Mouse (Mus musculus): Measurements from ENCODE around the gene C1qtnf6. TPM values are rescaled to one million over a fixed set of nuclear protein-coding genes. Genes with fewer than 3 reads are reported as not detected.

C1qtnf6 gene
- polyA plus RNA-seq, 1 experiment from 2014 or later: 12.1 TPM

DNA sequence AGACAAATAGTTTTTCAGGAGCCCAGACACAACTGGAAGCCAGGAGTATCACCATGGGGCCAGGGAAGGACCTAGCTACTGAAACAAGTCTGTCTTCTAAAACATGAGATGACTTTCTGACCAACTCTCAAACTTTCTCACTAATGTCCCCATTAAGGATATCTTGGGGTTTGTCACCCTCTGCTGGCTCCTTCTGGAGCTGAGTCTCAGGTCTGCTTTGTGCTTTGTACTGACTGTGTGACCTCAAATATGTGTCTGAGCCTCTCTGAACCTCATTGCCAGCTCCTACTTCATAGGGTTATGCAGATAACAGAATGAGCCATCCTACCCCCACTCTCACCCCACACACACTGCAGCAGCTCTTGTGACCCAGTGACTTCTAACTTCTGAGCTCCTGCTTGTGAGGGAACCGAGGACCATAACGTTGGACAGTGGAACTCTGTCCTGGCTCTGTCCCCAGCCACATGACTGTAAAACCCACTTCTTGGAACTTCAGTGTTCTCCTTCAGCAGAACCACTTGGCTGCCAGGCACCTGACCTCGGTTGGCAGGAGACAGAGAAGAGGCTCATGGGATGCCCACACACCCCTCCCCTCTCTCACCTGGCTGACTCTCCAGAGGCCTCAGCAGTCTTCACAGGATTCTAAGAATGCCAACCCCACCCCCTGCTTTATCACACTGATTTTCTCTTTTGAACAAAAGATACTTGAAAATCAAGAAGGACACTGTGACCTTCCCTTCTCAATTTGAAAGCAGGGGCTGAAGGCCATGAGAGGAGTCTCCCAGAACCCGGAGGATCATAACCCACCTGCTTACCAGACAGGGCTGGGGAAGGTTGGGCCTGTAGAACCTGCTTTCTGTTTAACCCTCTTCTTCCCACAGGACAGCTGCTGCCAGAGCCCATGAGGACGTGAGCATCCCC, 16.5 kb upstream of the C1qtnf6 start:
- DNase-seq (ENCODE audit: low spot score, missing footprints): peak; percentile 23
- H3K4me3 ChIP-seq (ENCODE audit: low read depth, low read length): no peak overlapping the region
- H3K9me3 ChIP-seq (ENCODE audit: control insufficient read depth, low read length): no peaks in the 10 kb centered on the region
- no peaks in the 10 kb centered on the region for H3K27me3 ChIP-seq (ENCODE audit: control insufficient read depth, insufficient read depth, low read length)
- 59% methylated on average over 5 of the region's 5 CpGs for WGBS
- H3K4me1 ChIP-seq (ENCODE audit: control insufficient read depth, insufficient read depth, low read length): peaks cover 8% of the 10 kb centered on the region
- ATAC-seq (ENCODE audit: low FRiP score): no peak
- no peaks in the 10 kb centered on the region for H3K36me3 ChIP-seq (ENCODE audit: control insufficient read depth, insufficient read depth, low read length)
- no peak overlapping the region for H3K27ac ChIP-seq (ENCODE audit: low read depth, low read length)
- H3K4me2 ChIP-seq: no peak overlapping the region
- no peak overlapping the region; the same call in 1 of the 2 replicates for H3K9ac ChIP-seq (ENCODE audit: low read length)

DNA sequence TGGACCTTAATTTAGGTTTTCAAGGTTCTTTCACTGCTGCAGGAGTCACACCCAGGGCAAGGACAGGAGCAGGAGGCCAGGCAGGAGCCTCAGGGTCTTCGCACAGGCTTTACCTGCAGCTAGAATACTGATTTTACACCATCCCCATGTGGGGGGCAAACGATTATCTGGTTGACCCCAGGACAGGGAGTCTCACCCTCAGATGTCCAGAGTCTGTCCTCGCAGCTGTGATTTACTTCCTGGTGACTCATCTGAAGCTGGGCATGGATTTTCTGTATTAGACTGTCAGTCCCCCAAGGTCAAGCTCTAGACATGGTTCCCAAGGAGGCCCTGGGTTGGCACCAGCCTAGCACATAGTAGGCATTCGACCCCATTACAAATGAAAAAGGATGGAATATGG, 14.8 kb upstream of the C1qtnf6 start:
- ATAC-seq (ENCODE audit: low FRiP score) (no peak), DNase-seq (ENCODE audit: low spot score, missing footprints) (peak; percentile 68)
- Histone ChIP-seq H3K4me1 (ENCODE audit: control insufficient read depth, insufficient read depth, low read length) (peaks cover 8% of the 10 kb centered on the region), H3K9ac (ENCODE audit: low read length) (no peak overlapping the region), H3K9me3 (ENCODE audit: control insufficient read depth, low read length) (no peaks in the 10 kb centered on the region), H3K27me3 (ENCODE audit: control insufficient read depth, insufficient read depth, low read length) (no peaks in the 10 kb centered on the region), H3K4me2 (no peak overlapping the region), H3K36me3 (ENCODE audit: control insufficient read depth, insufficient read depth, low read length) (no peaks in the 10 kb centered on the region), H3K4me3 (ENCODE audit: low read depth, low read length) (no peak overlapping the region), H3K27ac (ENCODE audit: low read depth, low read length) (no peak overlapping the region)
- WGBS: 83% methylated on average over 4 of the region's 4 CpGs

DNA sequence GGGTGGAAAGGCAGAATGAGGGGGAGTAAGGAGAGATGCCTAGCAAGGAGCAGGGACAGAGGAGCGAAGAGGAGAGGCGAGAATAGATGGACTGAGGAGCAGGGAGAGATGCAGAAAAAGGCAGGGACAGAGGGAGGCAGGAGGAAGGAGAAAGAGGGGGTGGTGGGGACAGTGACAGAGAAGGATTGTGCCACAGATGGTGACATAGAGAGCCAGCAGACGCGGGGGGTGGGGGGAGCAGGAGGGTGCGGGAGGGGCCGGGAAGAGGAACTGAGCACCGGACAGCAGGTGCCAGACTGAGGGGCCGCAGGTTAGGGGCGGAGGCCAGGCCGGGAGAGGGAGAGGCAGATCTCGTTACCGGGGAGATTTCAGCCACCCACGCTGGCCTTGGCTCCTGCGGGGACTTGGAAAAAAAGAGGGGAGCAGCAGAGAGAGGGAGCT, 13.4 kb upstream of the C1qtnf6 start, which contains the start of gene Sstr3:
Sstr3 (minus strand) TSS at position 125 of the 441 bp plus-strand sequence.
- H3K4me3 ChIP-seq (ENCODE audit: low read depth, low read length): no peak within 1 kb of the TSS
- peak; percentile 70 for DNase-seq (ENCODE audit: low spot score, missing footprints)
- no peak within 1 kb of the TSS for H3K4me2 ChIP-seq
- H3K9ac ChIP-seq (ENCODE audit: low read length): no peak within 1 kb of the TSS
- no peaks in the 10 kb centered on the region for H3K36me3 ChIP-seq (ENCODE audit: control insufficient read depth, insufficient read depth, low read length)
- WGBS: 13% methylated on average over 14 of the region's 14 CpGs
- no peaks in the 10 kb centered on the region for H3K9me3 ChIP-seq (ENCODE audit: control insufficient read depth, low read length)
- peaks cover 8% of the 10 kb centered on the region for H3K4me1 ChIP-seq (ENCODE audit: control insufficient read depth, insufficient read depth, low read length)
- H3K27me3 ChIP-seq (ENCODE audit: control insufficient read depth, insufficient read depth, low read length): no peaks in the 10 kb centered on the region
- H3K27ac ChIP-seq (ENCODE audit: low read depth, low read length): no peak within 1 kb of the TSS
- no peak for ATAC-seq (ENCODE audit: low FRiP score)

DNA sequence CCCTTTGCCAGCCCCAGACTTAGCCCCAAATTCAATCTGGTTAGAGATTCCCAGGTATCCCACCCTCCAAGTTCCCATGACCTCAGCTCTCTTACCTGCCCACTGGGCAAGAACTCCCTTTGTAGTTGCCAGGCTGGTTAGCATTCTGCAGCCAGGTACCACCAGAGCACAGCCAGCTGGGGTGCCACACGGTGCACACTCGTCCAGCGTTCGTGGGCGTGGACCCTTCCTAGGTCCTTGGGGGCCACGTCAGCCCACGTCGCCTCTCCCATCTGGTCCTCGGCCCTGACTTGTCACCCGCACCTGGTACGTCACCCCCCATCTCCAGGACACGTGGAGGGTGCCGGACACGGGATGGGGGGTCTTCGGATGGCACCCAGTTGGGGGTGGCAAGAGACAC, 12.8 kb upstream of the C1qtnf6 start:
- ATAC-seq (ENCODE audit: low FRiP score) (no peak), DNase-seq (ENCODE audit: low spot score, missing footprints) (peak; percentile 56)
- no peaks in the 10 kb centered on the region for H3K36me3 ChIP-seq (ENCODE audit: control insufficient read depth, insufficient read depth, low read length)
- H3K4me1 ChIP-seq (ENCODE audit: control insufficient read depth, insufficient read depth, low read length): peaks cover 8% of the 10 kb centered on the region
- H3K4me2 ChIP-seq: no peak overlapping the region
- no peaks in the 10 kb centered on the region; the same call in 1 of the 2 replicates for H3K27me3 ChIP-seq (ENCODE audit: control insufficient read depth, insufficient read depth, low read length)
- no peak overlapping the region for H3K4me3 ChIP-seq (ENCODE audit: low read depth, low read length)
- H3K9ac ChIP-seq (ENCODE audit: low read length): no peak overlapping the region
- no peak overlapping the region for H3K27ac ChIP-seq (ENCODE audit: low read depth, low read length)
- WGBS: 80% methylated on average over 15 of the region's 15 CpGs
- no peaks in the 10 kb centered on the region for H3K9me3 ChIP-seq (ENCODE audit: control insufficient read depth, low read length)

DNA sequence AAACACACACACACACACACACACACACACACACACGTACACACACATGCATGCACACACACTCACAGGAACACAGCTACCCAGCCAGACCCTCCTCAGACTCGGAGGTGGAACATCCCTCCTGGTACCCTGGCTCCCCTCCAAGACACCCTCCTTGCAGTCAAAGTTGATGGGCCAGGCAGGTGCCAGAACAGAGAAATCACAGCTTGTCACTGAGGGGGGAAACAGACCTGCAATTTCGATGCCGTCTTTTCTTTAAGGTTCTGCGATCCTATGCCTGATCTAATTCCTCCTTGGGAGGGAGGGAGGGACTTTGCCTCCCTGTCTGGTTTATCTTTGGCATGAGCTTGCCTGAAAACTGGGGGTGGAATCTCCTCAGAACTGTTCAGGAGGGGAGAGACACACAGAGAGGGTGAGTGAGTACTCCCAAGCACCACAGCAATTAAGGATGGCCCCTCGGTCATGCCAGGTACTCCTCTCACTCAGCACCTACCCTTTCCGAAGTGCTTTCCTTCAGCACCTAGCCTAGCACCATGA, 11.6 kb upstream of the C1qtnf6 start:
- Histone ChIP-seq H3K27me3 (ENCODE audit: control insufficient read depth, insufficient read depth, low read length) (no peaks in the 10 kb centered on the region; the same call in 1 of the 2 replicates), H3K9ac (ENCODE audit: low read length) (no peak overlapping the region), H3K4me2 (no peak overlapping the region), H3K4me1 (ENCODE audit: control insufficient read depth, insufficient read depth, low read length) (0 out of 2 replicates have a peak, but pooled peaks cover 2% of the 10 kb centered on the region), H3K9me3 (ENCODE audit: control insufficient read depth, low read length) (no peaks in the 10 kb centered on the region), H3K36me3 (ENCODE audit: control insufficient read depth, insufficient read depth, low read length) (no peaks in the 10 kb centered on the region), H3K4me3 (ENCODE audit: low read depth, low read length) (no peak overlapping the region), H3K27ac (ENCODE audit: low read depth, low read length) (no peak overlapping the region)
- peak; percentile 64 for DNase-seq (ENCODE audit: low spot score, missing footprints)
- WGBS: 81% methylated on average over 7 of the region's 7 CpGs
- ATAC-seq (ENCODE audit: low FRiP score): no peak

DNA sequence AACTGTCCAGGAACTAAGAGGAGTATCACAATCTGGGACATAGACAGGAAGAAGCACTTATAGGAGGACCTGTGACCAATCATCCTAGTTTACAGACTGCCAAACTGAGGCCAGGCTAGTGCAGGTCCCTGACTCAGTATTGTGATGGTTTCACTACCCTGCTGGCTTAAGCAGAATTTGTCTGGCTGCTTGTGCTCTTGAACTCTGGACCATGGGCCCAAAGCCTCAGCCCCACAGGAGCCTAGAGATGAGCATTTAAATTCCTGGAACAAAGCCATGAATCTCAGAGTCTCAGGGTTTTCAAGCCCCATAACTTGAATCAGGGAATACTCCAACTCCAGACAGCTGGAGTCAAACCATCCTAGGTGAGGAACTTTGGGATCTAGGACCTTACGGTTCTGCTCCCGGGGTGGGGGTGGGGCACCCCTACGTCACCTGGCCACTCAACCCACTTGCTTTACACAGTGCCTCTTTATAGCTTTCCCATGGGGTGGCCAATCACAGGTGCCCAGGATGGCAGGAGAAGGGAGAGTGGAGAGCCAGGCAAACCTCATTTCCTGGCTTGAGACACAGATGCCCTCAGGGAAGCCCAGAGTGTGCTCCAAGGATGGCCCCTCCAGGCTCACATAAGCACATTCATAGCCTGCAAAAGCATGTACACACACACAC, 11.0 kb upstream of the C1qtnf6 start:
- ATAC-seq (ENCODE audit: low FRiP score): no peak
- no peak overlapping the region for H3K27ac ChIP-seq (ENCODE audit: low read depth, low read length)
- WGBS: 82% methylated on average over 3 of the region's 3 CpGs

DNA sequence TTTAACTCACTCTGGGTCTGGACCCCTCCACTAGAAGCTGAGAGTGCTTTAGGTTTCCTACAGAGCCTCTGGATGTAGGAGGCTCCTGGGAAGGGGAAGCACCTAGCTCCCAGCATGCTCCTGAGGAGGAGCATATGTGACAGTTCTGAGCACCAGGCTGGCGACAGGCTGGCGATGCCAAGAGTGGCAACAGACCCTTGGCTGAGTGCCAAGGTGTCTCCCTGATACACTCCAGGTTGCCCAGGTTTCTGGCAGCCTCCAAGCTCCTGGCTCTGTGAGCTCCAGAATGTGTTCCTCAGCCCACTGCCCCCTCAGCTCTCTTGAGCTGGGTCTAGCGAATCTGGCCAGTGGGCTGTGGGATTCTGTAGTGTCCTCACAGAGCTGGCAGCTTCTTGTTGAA, 10.4 kb upstream of the C1qtnf6 start:
- H3K4me1 ChIP-seq (ENCODE audit: control insufficient read depth, insufficient read depth, low read length): 0 out of 2 replicates have a peak, but pooled peaks cover 2% of the 10 kb centered on the region
- no peaks in the 10 kb centered on the region; the same call in 1 of the 2 replicates for H3K27me3 ChIP-seq (ENCODE audit: control insufficient read depth, insufficient read depth, low read length)
- no peaks in the 10 kb centered on the region for H3K36me3 ChIP-seq (ENCODE audit: control insufficient read depth, insufficient read depth, low read length)
- DNase-seq (ENCODE audit: low spot score, missing footprints): peak; percentile 60
- no peak overlapping the region for H3K4me2 ChIP-seq
- no peak overlapping the region for H3K9ac ChIP-seq (ENCODE audit: low read length)
- no peaks in the 10 kb centered on the region for H3K9me3 ChIP-seq (ENCODE audit: control insufficient read depth, low read length)
- no peak for ATAC-seq (ENCODE audit: low FRiP score)
- no peak overlapping the region for H3K27ac ChIP-seq (ENCODE audit: low read depth, low read length)
- 88% methylated on average over 3 of the region's 3 CpGs for WGBS
- no peak overlapping the region for H3K4me3 ChIP-seq (ENCODE audit: low read depth, low read length)

More for the DNA sequence above, 11.0 kb upstream of the C1qtnf6 start:
- H3K4me3 ChIP-seq (ENCODE audit: low read depth, low read length): no peak overlapping the region
- H3K4me2 ChIP-seq: no peak overlapping the region
- no peaks in the 10 kb centered on the region; the same call in 1 of the 2 replicates for H3K27me3 ChIP-seq (ENCODE audit: control insufficient read depth, insufficient read depth, low read length)
- DNase-seq (ENCODE audit: low spot score, missing footprints): peak; percentile 62
- no peak overlapping the region for H3K9ac ChIP-seq (ENCODE audit: low read length)
- H3K36me3 ChIP-seq (ENCODE audit: control insufficient read depth, insufficient read depth, low read length): no peaks in the 10 kb centered on the region
- no peaks in the 10 kb centered on the region for H3K9me3 ChIP-seq (ENCODE audit: control insufficient read depth, low read length)
- 0 out of 2 replicates have a peak, but pooled peaks cover 2% of the 10 kb centered on the region for H3K4me1 ChIP-seq (ENCODE audit: control insufficient read depth, insufficient read depth, low read length)

DNA sequence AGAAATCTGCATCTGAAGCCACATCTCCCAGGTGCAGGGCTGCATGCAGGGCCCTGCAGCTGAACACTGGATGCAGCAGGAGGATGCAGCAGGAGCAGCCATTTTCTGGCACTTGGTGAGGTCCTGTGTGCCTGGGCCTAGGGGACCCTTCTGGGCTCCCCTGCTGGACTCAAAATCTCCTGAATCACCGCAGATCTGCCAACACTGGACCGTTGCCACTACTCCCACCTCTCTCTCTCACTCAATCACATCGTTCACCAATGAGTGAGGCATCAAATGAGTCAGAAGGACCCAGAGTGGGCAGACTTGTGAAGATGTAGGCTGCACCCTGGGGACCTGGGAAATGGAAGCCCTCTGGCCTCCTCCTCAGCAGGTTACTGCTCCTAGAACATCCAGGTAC, 9.8 kb upstream of the C1qtnf6 start:
- Histone ChIP-seq H3K27me3 (ENCODE audit: control insufficient read depth, insufficient read depth, low read length) (no peaks in the 10 kb centered on the region; the same call in 1 of the 2 replicates), H3K36me3 (ENCODE audit: control insufficient read depth, insufficient read depth, low read length) (no peaks in the 10 kb centered on the region), H3K9me3 (ENCODE audit: control insufficient read depth, low read length) (no peaks in the 10 kb centered on the region), H3K9ac (ENCODE audit: low read length) (no peak overlapping the region), H3K27ac (ENCODE audit: low read depth, low read length) (no peak overlapping the region), H3K4me1 (ENCODE audit: control insufficient read depth, insufficient read depth, low read length) (peaks cover 3% of the 10 kb centered on the region; the same call in 1 of the 2 replicates), H3K4me2 (no peak overlapping the region), H3K4me3 (ENCODE audit: low read depth, low read length) (no peak overlapping the region)
- DNase-seq (ENCODE audit: low spot score, missing footprints) (peak; percentile 10), ATAC-seq (ENCODE audit: low FRiP score) (no peak)
- 89% methylated on average over 3 of the region's 3 CpGs for WGBS
